10 mouse cellular contexts compared by ENCODE assay signal in genomic region chr19:46254163-46254752, GRCm38 (mm10). TPM values are rescaled to one million over a fixed set of nuclear protein-coding genes. Genes with fewer than 3 reads are reported as not detected.
DNase-seq lines count a peak whose midpoint lies in the region; TF ChIP-seq lines count a peak whose summit lies in the region.
"Had no signal": no experiment of that assay in that cellular context is flagged by ENCODE, and none has a peak within 500 bp of the region (broad histone marks: within the 10 kb centered on the region; RNA-seq: fewer than 3 reads in every experiment).

No protein-coding gene starts in this region.

- H3K27ac ChIP-seq in gastrocnemius, adult 2 months: no peak overlapping the region
- H3K27ac ChIP-seq: hindbrain, embryonic 15.5 days; neural tube, embryonic 12.5 days had no signal

- no peak overlapping the region for H3K4me3 ChIP-seq in gastrocnemius, adult 2 months
- H3K4me3 ChIP-seq: hindbrain, embryonic 15.5 days; neural tube, embryonic 12.5 days had no signal

- no peak for DNase-seq in gastrocnemius, adult 2 months
- no peak for DNase-seq in gastrocnemius, postnatal 25 days
- DNase-seq in right cerebral cortex, adult 18-20 months: peak; percentile 19
- no peak for DNase-seq in right cerebral cortex, postnatal 4 days
- DNase-seq in c-Kit-positive CD71-positive TER-119-negative erythroid progenitor cells, embryonic 14.5 days (ENCODE audit: low read depth): peak; percentile 40
- peak; percentile 50 for DNase-seq in heart, postnatal 4 days
- DNase-seq in lung, postnatal 36 days: peak; percentile 44
- no peak for DNase-seq in gastrocnemius, adult 8-10 months (ENCODE audit: low spot score in 2 of 2)

- TF ChIP-seq CTCF in gastrocnemius, adult 2 months (IDR thresholded peaks at IDR 0.05): peak; percentile 89

- intact Hi-C loops in gastrocnemius, adult 2 months (cut with DNase I): loop anchor here (1.0 to 2.0 kb wide), 2 partner anchors 119 to 167 kb away; no protein-coding TSS in a partner anchor

RNA-seq across cellular contexts. Expression of gene Nfkb2, which starts 49.9 kb away (rescaled TPM):
- total RNA-seq in gastrocnemius, adult 2 months (2021): 1 to 10 TPM; 8.2 to 8.5 TPM
- total RNA-seq in gastrocnemius, postnatal 25 days (2021): 1 to 10 TPM; 7.2 to 8.5 TPM
- 10 to 100 TPM; 15.1 to 15.2 TPM for total RNA-seq in heart, postnatal 4 days (2021)
- 10 to 100 TPM in 1 of 4 experiments, 1 to 10 TPM in 3; 8.7 to 10.5 (median 9.3) TPM for total RNA-seq in gastrocnemius, adult 8-10 months (2022)

Comparison
In these comparisons a context has a peak if more than half of its experiments do, and no peak if none do; other contexts are left out.
1. DNase-seq: peak in right cerebral cortex, adult 18-20 months (single experiment), c-Kit-positive CD71-positive TER-119-negative erythroid progenitor cells, embryonic 14.5 days (single experiment), heart, postnatal 4 days (single experiment) and lung, postnatal 36 days (single experiment); none in gastrocnemius, adult 2 months (single experiment), gastrocnemius, postnatal 25 days (single experiment), right cerebral cortex, postnatal 4 days (single experiment) and gastrocnemius, adult 8-10 months (0 of 2).